Mouse (Mus musculus): ENCODE results near the gene Saa2. TPM values are rescaled to one million over a fixed set of nuclear protein-coding genes. Genes with fewer than 3 reads are reported as not detected.

Gene Saa2
- polyA plus RNA-seq, 1 experiment from 2014 or later: 3.1 TPM

- H3K4me1 ChIP-seq: no peaks in the 10 kb centered on the region
- no peaks in the 10 kb centered on the region for H3K9me3 ChIP-seq
- H3K9ac ChIP-seq: no peak overlapping the region
- 93% methylated on average over 7 of the region's 7 CpGs for WGBS
- no peak overlapping the region for H3K4me2 ChIP-seq (replicated peaks)
- H3K27me3 ChIP-seq: no peaks in the 10 kb centered on the region
- no peak for ATAC-seq (ENCODE audit: low FRiP score, low read depth)
- H3K36me3 ChIP-seq: peaks cover 85% of the 10 kb centered on the region
- no peak overlapping the region for H3K4me3 ChIP-seq
- no peak overlapping the region for H3K27ac ChIP-seq
These were observed 16.9 kb downstream of the Saa2 start for GRCm38 (mm10) chr7:46768451-46768850.

GRCm38 (mm10) chr7:46770706-46771105, 19.1 kb downstream of the Saa2 start:
- WGBS: 52% methylated on average over 4 of the region's 4 CpGs
- ATAC-seq (ENCODE audit: low FRiP score, low read depth): no peak
- Histone ChIP-seq H3K4me1 (no peaks in the 10 kb centered on the region), H3K27me3 (no peaks in the 10 kb centered on the region), H3K4me3 (no peak overlapping the region), H3K9me3 (no peaks in the 10 kb centered on the region), H3K9ac (no peak overlapping the region), H3K36me3 (peaks cover 88% of the 10 kb centered on the region), H3K27ac (no peak overlapping the region), H3K4me2 (replicated peaks) (no peak overlapping the region)

GRCm38 (mm10) chr7:46789177-46789849, 37.7 kb downstream of the Saa2 start:
- Histone ChIP-seq H3K4me2 (replicated peaks) (no peak overlapping the region), H3K4me1 (peaks cover 6% of the 10 kb centered on the region; the same call in 1 of the 2 replicates), H3K27ac (no peak overlapping the region), H3K9me3 (no peaks in the 10 kb centered on the region), H3K4me3 (no peak overlapping the region), H3K9ac (no peak overlapping the region), H3K27me3 (no peaks in the 10 kb centered on the region), H3K36me3 (peaks cover 52% of the 10 kb centered on the region)
- no peak for ATAC-seq (ENCODE audit: low FRiP score, low read depth)
- 89% methylated on average over 5 of the region's 5 CpGs for WGBS

DNA sequence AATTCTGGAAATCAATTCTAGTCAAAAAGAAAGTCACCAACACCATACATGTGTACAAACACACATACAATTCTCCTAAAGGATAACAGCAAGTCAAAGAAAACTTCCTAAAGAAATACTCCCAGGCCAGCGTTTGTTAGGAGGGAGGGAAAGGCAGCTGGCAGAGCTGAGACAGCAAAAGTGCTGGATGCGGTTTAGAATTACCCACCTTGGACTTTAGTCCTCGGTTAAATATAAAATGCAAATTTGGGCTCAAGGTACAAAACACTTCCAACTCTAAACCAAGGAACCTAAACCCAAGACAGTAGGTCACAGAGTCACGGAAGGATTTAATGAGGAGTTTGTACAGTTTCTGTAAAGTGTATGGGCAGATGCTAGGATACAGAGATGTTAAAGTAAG, 42.3 kb downstream of the Saa2 start:
- Histone ChIP-seq H3K9me3 (no peaks in the 10 kb centered on the region), H3K36me3 (peaks cover 15% of the 10 kb centered on the region), H3K27me3 (no peaks in the 10 kb centered on the region), H3K27ac (no peak overlapping the region), H3K4me2 (replicated peaks) (no peak overlapping the region; the same call in 1 of the 2 replicates), H3K4me3 (no peak overlapping the region), H3K4me1 (peaks cover 25% of the 10 kb centered on the region), H3K9ac (no peak overlapping the region)
- no peak for ATAC-seq (ENCODE audit: low FRiP score, low read depth)
- 81% methylated on average over 4 of the region's 4 CpGs for WGBS

- Histone ChIP-seq H3K9ac (peak within 1 kb of the TSS; percentile 89), H3K36me3 (peaks cover 9% of the 10 kb centered on the region), H3K4me3 (peak within 1 kb of the TSS; percentile 95), H3K9me3 (no peaks in the 10 kb centered on the region), H3K27ac (peak within 1 kb of the TSS; percentile 82), H3K4me2 (replicated peaks) (peak within 1 kb of the TSS; percentile 92), H3K27me3 (no peaks in the 10 kb centered on the region), H3K4me1 (peaks cover 25% of the 10 kb centered on the region)
- peak; percentile 98 for ATAC-seq (ENCODE audit: low FRiP score, low read depth)
- WGBS: under 1% methylated on average over 64 of the region's 75 CpGs
These were observed 44.0 kb downstream of the Saa2 start, which contains the start of the genes Hps5 and Gtf2h1 for GRCm38 (mm10) chr7:46795287-46796205. Gene Hps5 (minus strand): TSS chr7:46796064. Gene Gtf2h1 (plus strand): TSS chr7:46796103.

DNA sequence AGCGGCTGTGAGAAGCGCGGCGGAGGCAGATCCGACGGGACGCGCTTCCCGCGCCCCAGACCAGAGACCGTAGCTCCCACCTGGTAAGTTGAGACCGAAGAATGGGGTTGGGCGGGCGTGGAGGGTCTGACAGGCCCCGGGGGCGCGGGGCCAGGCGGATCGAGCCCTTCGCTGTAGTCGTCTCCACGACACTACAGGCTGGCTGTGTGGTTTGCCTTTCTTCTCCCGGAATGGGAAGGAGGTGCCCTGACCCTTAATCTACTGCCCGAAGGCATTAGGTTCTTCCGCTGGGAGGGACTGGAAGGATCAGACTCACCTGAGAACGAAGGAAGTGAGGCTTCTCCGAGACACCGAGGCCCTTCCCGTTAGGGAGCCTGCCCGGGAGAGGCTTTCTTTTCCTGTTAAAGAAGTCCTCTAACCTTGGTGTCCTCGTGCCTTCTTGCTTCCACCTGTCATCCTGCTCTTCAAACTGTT, 44.7 kb downstream of the Saa2 start:
- peak overlapping the region; percentile 95 for H3K4me3 ChIP-seq
- peak overlapping the region; percentile 92 for H3K4me2 ChIP-seq (replicated peaks)
- peaks cover 25% of the 10 kb centered on the region for H3K4me1 ChIP-seq
- H3K9me3 ChIP-seq: no peaks in the 10 kb centered on the region
- ATAC-seq (ENCODE audit: low FRiP score, low read depth): no peak
- H3K9ac ChIP-seq: peak overlapping the region; percentile 89
- no peaks in the 10 kb centered on the region for H3K27me3 ChIP-seq
- peaks cover 12% of the 10 kb centered on the region for H3K36me3 ChIP-seq
- WGBS: 0% methylated on average over 31 of the region's 31 CpGs
- H3K27ac ChIP-seq: no peak overlapping the region

- H3K9me3 ChIP-seq: no peaks in the 10 kb centered on the region
- peak overlapping the region; percentile 89 for H3K9ac ChIP-seq
- ATAC-seq (ENCODE audit: low FRiP score, low read depth): no peak
- peaks cover 25% of the 10 kb centered on the region for H3K4me1 ChIP-seq
- H3K36me3 ChIP-seq: peaks cover 16% of the 10 kb centered on the region
- peak overlapping the region; percentile 92 for H3K4me2 ChIP-seq (replicated peaks)
- H3K27me3 ChIP-seq: no peaks in the 10 kb centered on the region
- H3K4me3 ChIP-seq: peak overlapping the region; percentile 95
- WGBS: 54% methylated on average over 6 of the region's 6 CpGs
- no peak overlapping the region for H3K27ac ChIP-seq
These were observed 45.2 kb downstream of the Saa2 start for GRCm38 (mm10) chr7:46796779-46797178.

Other genes starting within 250 kb of the Saa2 start
- gene Sergef, start 112.0 kb upstream of the Saa2 start, polyA plus RNA-seq (2015; fragmentation: Nextera tagmentation; extraction: Ambion mirVana): 13.2 and 14.7 TPM in 2 replicates
- 0.09 and 0.25 TPM in 2 replicates for gene Tph1, start 79.3 kb upstream of the Saa2 start, polyA plus RNA-seq (2015; fragmentation: Nextera tagmentation; extraction: Ambion mirVana)
- 32.5 and 35.4 TPM in 2 replicates for gene Saal1, start 41.1 kb upstream of the Saa2 start, polyA plus RNA-seq (2015; fragmentation: Nextera tagmentation; extraction: Ambion mirVana)
- gene Saa3, start 36.1 kb upstream of the Saa2 start, polyA plus RNA-seq (2015; fragmentation: Nextera tagmentation; extraction: Ambion mirVana): 0.41 and 0.59 TPM in 2 replicates
- gene Saa4, start 19.2 kb upstream of the Saa2 start, polyA plus RNA-seq (2015; fragmentation: Nextera tagmentation; extraction: Ambion mirVana): not detected in 2 replicates
- 2.3 and 4.2 TPM in 2 replicates for gene Saa1, start 8.8 kb upstream of the Saa2 start, polyA plus RNA-seq (2015; fragmentation: Nextera tagmentation; extraction: Ambion mirVana)
- gene Hps5, start 44.3 kb downstream of the Saa2 start, polyA plus RNA-seq (2015; fragmentation: Nextera tagmentation; extraction: Ambion mirVana): 22.2 and 23.8 TPM in 2 replicates
- gene Gtf2h1, start 44.3 kb downstream of the Saa2 start, polyA plus RNA-seq (2015; fragmentation: Nextera tagmentation; extraction: Ambion mirVana): 51.3 and 56.3 TPM in 2 replicates
- 1,645 and 1,659 TPM in 2 replicates for gene Ldha, start 89.7 kb downstream of the Saa2 start, polyA plus RNA-seq (2015; fragmentation: Nextera tagmentation; extraction: Ambion mirVana)
- not detected in 2 replicates for gene Ldhc, start 109.4 kb downstream of the Saa2 start, polyA plus RNA-seq (2015; fragmentation: Nextera tagmentation; extraction: Ambion mirVana)
- gene Tsg101, start 168.2 kb downstream of the Saa2 start, polyA plus RNA-seq (2015; fragmentation: Nextera tagmentation; extraction: Ambion mirVana): 208 and 222 TPM in 2 replicates
- gene Uevld, start 206.7 kb downstream of the Saa2 start, polyA plus RNA-seq (2015; fragmentation: Nextera tagmentation; extraction: Ambion mirVana): 10.3 and 10.8 TPM in 2 replicates
- gene Gm9999, start 231.8 kb downstream of the Saa2 start, polyA plus RNA-seq (2015; fragmentation: Nextera tagmentation; extraction: Ambion mirVana): not detected in 2 replicates

Data from limb, embryonic 13.5 days (tissue).